Mouse (Mus musculus): ENCODE data around the gene Asic2. TPM values are rescaled to one million over a fixed set of nuclear protein-coding genes. Genes with fewer than 3 reads are reported as not detected.

The Asic2 gene
- polyA plus RNA-seq, 1 experiment, result not detected

GRCm38 (mm10) chr11:81094581-81094980 lies 873.7 kb downstream of the Asic2 start:
- H3K27ac ChIP-seq (ENCODE audit: control insufficient read depth, insufficient read depth, low read depth, low read length, poor library complexity), result no peak overlapping the region
- WGBS, result 65% methylated on average over 8 of the region's 8 CpGs
- TF ChIP-seq CTCF (IDR thresholded peaks at IDR 0.05; ENCODE audit: control insufficient read depth, insufficient read depth, low read length) (no peak), POLR2A (IDR thresholded peaks at IDR 0.05; ENCODE audit: borderline replicate concordance, control insufficient read depth, low read depth, low read length) (no peak)

GRCm38 (mm10) chr11:81092161-81092560 lies 876.1 kb downstream of the Asic2 start:
- H3K27ac ChIP-seq (ENCODE audit: control insufficient read depth, insufficient read depth, low read depth, low read length, poor library complexity), result no peak overlapping the region
- WGBS, result 66% methylated on average over 2 of the region's 2 CpGs
- no peaks in the 10 kb centered on the region for H3K4me1 ChIP-seq (ENCODE audit: control insufficient read depth, insufficient read depth, low read length)
- no peak overlapping the region for H3K4me3 ChIP-seq (replicated peaks; ENCODE audit: control insufficient read depth, low read depth, low read length)
- no peak for TF ChIP-seq CTCF (IDR thresholded peaks at IDR 0.05; ENCODE audit: control insufficient read depth, insufficient read depth, low read length)
- no peak for TF ChIP-seq POLR2A (IDR thresholded peaks at IDR 0.05; ENCODE audit: borderline replicate concordance, control insufficient read depth, low read depth, low read length)

More at GRCm38 (mm10) chr11:81094581-81094980, 873.7 kb downstream of the Asic2 start:
- Histone ChIP-seq H3K4me3 (replicated peaks; ENCODE audit: control insufficient read depth, low read depth, low read length) (no peak overlapping the region), H3K4me1 (ENCODE audit: control insufficient read depth, insufficient read depth, low read length) (no peaks in the 10 kb centered on the region)

GRCm38 (mm10) chr11:81083822-81084221 lies 884.4 kb downstream of the Asic2 start:
- Histone ChIP-seq H3K4me1 (ENCODE audit: control insufficient read depth, insufficient read depth, low read length) (no peaks in the 10 kb centered on the region), H3K27ac (ENCODE audit: control insufficient read depth, insufficient read depth, low read depth, low read length, poor library complexity) (no peak overlapping the region), H3K4me3 (replicated peaks; ENCODE audit: control insufficient read depth, low read depth, low read length) (no peak overlapping the region)
- TF ChIP-seq POLR2A (IDR thresholded peaks at IDR 0.05; ENCODE audit: borderline replicate concordance, control insufficient read depth, low read depth, low read length), result no peak
- TF ChIP-seq CTCF (IDR thresholded peaks at IDR 0.05; ENCODE audit: control insufficient read depth, insufficient read depth, low read length), result no peak
- 81% methylated on average over 4 of the region's 4 CpGs for WGBS

DNA sequence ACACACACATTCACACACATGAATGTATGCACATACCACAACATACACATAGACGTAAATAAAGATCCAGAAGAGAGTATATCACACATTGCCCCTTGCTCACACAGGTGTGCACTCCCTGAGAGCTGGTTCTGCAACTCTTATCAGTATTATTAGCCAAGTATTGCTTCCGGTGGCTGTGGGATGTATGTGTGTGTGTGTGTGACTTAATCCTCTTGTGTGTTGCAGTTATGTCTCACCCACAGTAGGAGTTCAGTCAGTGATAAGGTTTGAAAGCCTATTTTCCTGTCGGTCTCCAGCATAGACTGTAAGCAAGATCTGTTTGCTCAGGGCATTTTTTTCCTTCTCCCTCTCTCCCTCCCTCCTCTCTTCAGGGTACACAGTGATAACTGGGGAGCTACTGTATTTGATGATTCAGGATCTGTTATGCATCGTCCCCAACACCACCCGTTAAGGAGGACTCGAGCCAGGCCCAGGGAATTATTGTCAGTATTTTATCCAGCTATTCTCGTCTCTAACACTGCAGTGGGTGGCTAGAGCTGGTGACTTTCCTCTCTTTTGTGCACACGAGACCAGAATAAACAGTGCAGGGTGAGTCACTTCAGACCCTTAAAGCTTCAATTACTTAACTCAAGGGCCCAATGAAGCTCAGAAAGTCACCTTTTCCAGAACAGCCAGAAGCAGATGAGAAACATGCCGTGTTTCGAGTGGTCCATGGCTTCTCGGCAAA lies 888.0 kb downstream of the Asic2 start:
- 73% methylated on average over 11 of the region's 11 CpGs for whole genome bisulfite sequencing
- H3K4me3 ChIP-seq (replicated peaks; ENCODE audit: control insufficient read depth, low read depth, low read length), result no peak overlapping the region
- TF ChIP-seq CTCF (IDR thresholded peaks at IDR 0.05; ENCODE audit: control insufficient read depth, insufficient read depth, low read length) (no peak), POLR2A (IDR thresholded peaks at IDR 0.05; ENCODE audit: borderline replicate concordance, control insufficient read depth, low read depth, low read length) (no peak)
- H3K4me1 ChIP-seq (ENCODE audit: control insufficient read depth, insufficient read depth, low read length), result no peaks in the 10 kb centered on the region
- no peak overlapping the region for H3K27ac ChIP-seq (ENCODE audit: control insufficient read depth, insufficient read depth, low read depth, low read length, poor library complexity)

GRCm38 (mm10) chr11:81079237-81079636 lies 889.0 kb downstream of the Asic2 start:
- TF ChIP-seq CTCF (IDR thresholded peaks at IDR 0.05; ENCODE audit: control insufficient read depth, insufficient read depth, low read length) (no peak), POLR2A (IDR thresholded peaks at IDR 0.05; ENCODE audit: borderline replicate concordance, control insufficient read depth, low read depth, low read length) (no peak)
- H3K4me3 ChIP-seq (replicated peaks; ENCODE audit: control insufficient read depth, low read depth, low read length), result no peak overlapping the region
- WGBS, result 56% methylated on average over 3 of the region's 3 CpGs
- no peaks in the 10 kb centered on the region for H3K4me1 ChIP-seq (ENCODE audit: control insufficient read depth, insufficient read depth, low read length)
- H3K27ac ChIP-seq (ENCODE audit: control insufficient read depth, insufficient read depth, low read depth, low read length, poor library complexity), result no peak overlapping the region

- no peaks in the 10 kb centered on the region for H3K4me1 ChIP-seq (ENCODE audit: control insufficient read depth, insufficient read depth, low read length)
- 68% methylated on average over 4 of the region's 4 CpGs for WGBS
- TF ChIP-seq CTCF (IDR thresholded peaks at IDR 0.05; ENCODE audit: control insufficient read depth, insufficient read depth, low read length) (no peak), POLR2A (IDR thresholded peaks at IDR 0.05; ENCODE audit: borderline replicate concordance, control insufficient read depth, low read depth, low read length) (no peak)
- H3K27ac ChIP-seq (ENCODE audit: control insufficient read depth, insufficient read depth, low read depth, low read length, poor library complexity), result no peak overlapping the region
- no peak overlapping the region for H3K4me3 ChIP-seq (replicated peaks; ENCODE audit: control insufficient read depth, low read depth, low read length)
Observed at GRCm38 (mm10) chr11:81071836-81072235, 896.4 kb downstream of the Asic2 start.

DNA sequence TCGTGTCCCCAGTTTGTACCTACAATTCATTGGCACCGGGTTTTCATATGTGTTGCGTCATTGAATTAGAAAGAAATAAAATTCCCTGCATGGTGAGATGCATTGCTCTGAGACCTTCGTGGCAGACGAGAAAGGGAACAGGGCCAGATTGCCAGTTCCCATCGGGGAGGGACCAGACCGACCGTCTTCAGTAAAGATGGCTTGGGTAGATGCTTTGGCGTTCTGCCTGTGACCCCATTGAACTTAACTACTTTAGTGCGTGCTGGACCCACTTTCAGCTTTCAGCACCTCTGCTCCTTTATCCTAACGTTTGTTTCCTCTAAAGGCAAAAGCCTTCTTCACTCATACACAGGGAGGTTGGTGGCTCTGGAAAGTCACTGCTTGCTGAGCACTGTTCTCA lies 902.9 kb downstream of the Asic2 start:
- Histone ChIP-seq H3K4me1 (ENCODE audit: control insufficient read depth, insufficient read depth, low read length) (no peaks in the 10 kb centered on the region), H3K27ac (ENCODE audit: control insufficient read depth, insufficient read depth, low read depth, low read length, poor library complexity) (no peak overlapping the region), H3K4me3 (replicated peaks; ENCODE audit: control insufficient read depth, low read depth, low read length) (no peak overlapping the region)
- TF ChIP-seq POLR2A (IDR thresholded peaks at IDR 0.05; ENCODE audit: borderline replicate concordance, control insufficient read depth, low read depth, low read length) (no peak), CTCF (IDR thresholded peaks at IDR 0.05; ENCODE audit: control insufficient read depth, insufficient read depth, low read length) (no peak)
- WGBS, result 80% methylated on average over 11 of the region's 11 CpGs

DNA sequence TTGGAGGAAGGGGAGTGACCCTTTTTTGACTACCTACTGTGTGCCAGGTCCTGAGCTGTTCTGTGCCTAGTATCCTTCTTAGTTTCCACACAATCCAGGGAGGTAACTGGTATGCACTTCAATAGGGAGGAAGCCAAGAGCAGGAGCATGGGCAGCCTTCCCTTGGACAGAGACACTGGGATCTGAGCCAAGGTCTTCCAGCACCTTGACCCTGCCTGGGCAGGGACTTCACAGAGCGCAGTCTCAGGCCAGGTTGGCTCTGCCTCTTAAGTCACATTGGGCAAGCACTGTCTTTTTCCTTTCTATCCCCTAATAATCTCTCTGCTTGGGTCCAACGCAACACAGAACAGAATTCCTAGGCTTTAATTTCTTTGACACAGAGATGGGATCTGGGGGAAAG lies 904.3 kb downstream of the Asic2 start:
- TF ChIP-seq CTCF (IDR thresholded peaks at IDR 0.05; ENCODE audit: control insufficient read depth, insufficient read depth, low read length), result no peak
- no peak for TF ChIP-seq POLR2A (IDR thresholded peaks at IDR 0.05; ENCODE audit: borderline replicate concordance, control insufficient read depth, low read depth, low read length)
- 74% methylated on average over 2 of the region's 2 CpGs for WGBS
- H3K4me3 ChIP-seq (replicated peaks; ENCODE audit: control insufficient read depth, low read depth, low read length), result no peak overlapping the region
- H3K4me1 ChIP-seq (ENCODE audit: control insufficient read depth, insufficient read depth, low read length), result no peaks in the 10 kb centered on the region
- H3K27ac ChIP-seq (ENCODE audit: control insufficient read depth, insufficient read depth, low read depth, low read length, poor library complexity), result no peak overlapping the region
